Mouse (Mus musculus): ENCODE data around the gene Gm9508. TPM values are rescaled to one million over a fixed set of nuclear protein-coding genes. Genes with fewer than 3 reads are reported as not detected.

Gm9508 gene
- polyA plus RNA-seq, 1 experiment from 2014 or later: not detected

DNA sequence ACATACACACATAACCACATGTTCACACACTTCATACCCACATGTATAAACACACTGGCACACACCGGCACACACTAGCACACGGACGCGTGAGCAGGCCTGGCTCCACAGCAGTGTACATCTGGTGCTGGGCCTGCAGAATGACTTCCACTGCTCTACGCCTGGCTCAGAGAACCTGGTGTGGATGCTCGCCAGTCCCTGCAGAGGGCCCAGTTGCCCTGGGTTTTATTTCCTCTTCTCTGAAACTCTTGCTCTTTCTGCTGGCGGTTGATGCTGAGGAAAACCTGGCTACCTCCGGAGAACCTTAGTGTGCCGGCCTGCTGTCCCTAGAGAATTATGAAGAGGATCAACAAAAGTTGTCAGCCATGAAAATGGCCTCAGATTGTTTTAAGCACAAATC, 45.0 kb downstream of the Gm9508 start:
- no peak for ATAC-seq
- Histone ChIP-seq H3K27me3 (replicated peaks; ENCODE audit: control insufficient read depth, insufficient read depth, low read length) (no peaks in the 10 kb centered on the region), H3K36me3 (ENCODE audit: control insufficient read depth, insufficient read depth) (no peaks in the 10 kb centered on the region), H3K9me3 (ENCODE audit: control insufficient read depth, low read length) (no peaks in the 10 kb centered on the region), H3K4me1 (replicated peaks; ENCODE audit: control insufficient read depth, insufficient read depth, low read length) (0 out of 2 replicates have a peak, but pooled peaks cover 4% of the 10 kb centered on the region), H3K4me2 (ENCODE audit: low read length) (no peak overlapping the region), H3K4me3 (replicated peaks; ENCODE audit: low read length) (no peak overlapping the region), H3K27ac (ENCODE audit: low read length) (no peak overlapping the region), H3K9ac (replicated peaks; ENCODE audit: low read depth, low read length) (no peak overlapping the region)
- WGBS: 90% methylated on average over 9 of the region's 9 CpGs

DNA sequence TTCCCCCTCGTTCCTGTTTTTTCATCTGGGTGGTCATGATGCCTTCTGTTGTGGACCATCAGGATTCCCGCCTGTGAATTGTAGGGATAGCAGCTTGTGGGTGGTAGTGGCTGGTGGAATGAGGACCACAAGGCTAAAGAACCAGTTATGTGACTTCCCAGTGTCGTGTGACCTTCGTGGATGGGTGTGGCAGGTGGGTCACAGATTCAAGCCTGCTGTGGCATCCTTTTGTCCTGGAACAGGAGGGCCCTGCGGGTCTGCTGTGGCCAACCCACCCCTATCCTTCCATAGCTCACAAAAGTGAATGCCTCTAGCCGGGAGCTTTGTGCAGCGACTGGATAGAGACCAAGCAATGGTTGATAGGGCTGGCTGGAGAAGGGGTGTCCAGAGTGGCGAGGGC, 49.1 kb downstream of the Gm9508 start:
- ATAC-seq: no peak
- H3K36me3 ChIP-seq (ENCODE audit: control insufficient read depth, insufficient read depth): peaks cover 19% of the 10 kb centered on the region

DNA sequence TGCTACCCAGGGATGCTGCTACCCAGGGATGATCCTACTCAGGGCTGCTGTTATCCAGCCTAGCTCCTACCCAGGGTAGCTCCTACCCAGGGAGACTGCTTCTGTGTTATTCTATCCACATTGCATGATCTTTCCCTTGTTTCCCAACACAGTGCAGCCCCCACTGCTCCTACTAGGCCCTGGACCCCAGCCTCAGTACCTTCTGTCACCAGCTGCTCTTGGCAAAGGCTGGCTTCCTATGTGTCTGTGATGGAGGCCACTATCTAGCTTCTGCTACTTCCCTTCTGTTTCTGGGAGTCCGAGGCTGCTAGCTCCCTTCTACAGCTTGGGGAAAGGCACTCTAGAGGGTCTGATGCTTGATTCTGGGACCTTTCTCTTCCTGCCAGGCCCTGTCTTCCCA, 49.6 kb downstream of the Gm9508 start:
- ATAC-seq: 0 out of 2 replicates have a peak, but pooled peaks have one; percentile 16
- Histone ChIP-seq H3K4me2 (ENCODE audit: low read length) (no peak overlapping the region), H3K27ac (ENCODE audit: low read length) (peak overlapping the region; percentile 9; the same call in 1 of the 2 replicates), H3K36me3 (ENCODE audit: control insufficient read depth, insufficient read depth) (peaks cover 19% of the 10 kb centered on the region), H3K9me3 (ENCODE audit: control insufficient read depth, low read length) (no peaks in the 10 kb centered on the region), H3K9ac (replicated peaks; ENCODE audit: low read depth, low read length) (no peak overlapping the region), H3K27me3 (replicated peaks; ENCODE audit: control insufficient read depth, insufficient read depth, low read length) (no peaks in the 10 kb centered on the region), H3K4me3 (replicated peaks; ENCODE audit: low read length) (no peak overlapping the region), H3K4me1 (replicated peaks; ENCODE audit: control insufficient read depth, insufficient read depth, low read length) (0 out of 2 replicates have a peak, but pooled peaks cover 4% of the 10 kb centered on the region)
- 56% methylated on average over 1 of the region's 1 CpGs for WGBS

More for the DNA sequence above, 49.1 kb downstream of the Gm9508 start:
- Histone ChIP-seq H3K27ac (ENCODE audit: low read length) (no peak overlapping the region), H3K27me3 (replicated peaks; ENCODE audit: control insufficient read depth, insufficient read depth, low read length) (no peaks in the 10 kb centered on the region), H3K4me1 (replicated peaks; ENCODE audit: control insufficient read depth, insufficient read depth, low read length) (0 out of 2 replicates have a peak, but pooled peaks cover 4% of the 10 kb centered on the region), H3K9me3 (ENCODE audit: control insufficient read depth, low read length) (no peaks in the 10 kb centered on the region), H3K9ac (replicated peaks; ENCODE audit: low read depth, low read length) (no peak overlapping the region), H3K4me2 (ENCODE audit: low read length) (no peak overlapping the region), H3K4me3 (replicated peaks; ENCODE audit: low read length) (no peak overlapping the region)
- WGBS: 88% methylated on average over 8 of the region's 8 CpGs

Other genes with a start within 250 kb of the Gm9508 start
- gene Fam207a, start 181.4 kb downstream of the Gm9508 start, polyA plus RNA-seq (2015; fragmentation: Nextera tagmentation; extraction: Ambion mirVana): 41.6 and 42.8 TPM in 2 replicates
- 0.80 and 0.85 TPM in 2 replicates for gene Itgb2, start 167.0 kb downstream of the Gm9508 start, polyA plus RNA-seq (2015; fragmentation: Nextera tagmentation; extraction: Ambion mirVana)
- gene Pttg1ip, start 115.5 kb downstream of the Gm9508 start, polyA plus RNA-seq (2015; fragmentation: Nextera tagmentation; extraction: Ambion mirVana): 73.3 and 80.5 TPM in 2 replicates
- 335 and 349 TPM in 2 replicates for gene Sumo3, start 91.1 kb downstream of the Gm9508 start, polyA plus RNA-seq (2015; fragmentation: Nextera tagmentation; extraction: Ambion mirVana)
- 1.2 and 8.4 TPM in 2 replicates for gene Gm49325, start 91.0 kb downstream of the Gm9508 start, polyA plus RNA-seq (2015; fragmentation: Nextera tagmentation; extraction: Ambion mirVana)
- gene Ube2g2, start 75.0 kb downstream of the Gm9508 start, polyA plus RNA-seq (2015; fragmentation: Nextera tagmentation; extraction: Ambion mirVana): 107 and 114 TPM in 2 replicates
- gene Tspear, start 10.7 kb downstream of the Gm9508 start, polyA plus RNA-seq (2015; fragmentation: Nextera tagmentation; extraction: Ambion mirVana): 0.30 and 0.39 TPM in 2 replicates
- not detected in 2 replicates for gene Gm19402, start 6.5 kb downstream of the Gm9508 start, polyA plus RNA-seq (2015; fragmentation: Nextera tagmentation; extraction: Ambion mirVana)
- gene Gm10272, start 9.4 kb upstream of the Gm9508 start, polyA plus RNA-seq (2015; fragmentation: Nextera tagmentation; extraction: Ambion mirVana): not detected in 2 replicates
- gene Gm10024, start 14.2 kb upstream of the Gm9508 start, polyA plus RNA-seq (2015; fragmentation: Nextera tagmentation; extraction: Ambion mirVana): not detected in 2 replicates
- not detected in 2 replicates for gene Gm10142, start 18.6 kb upstream of the Gm9508 start, polyA plus RNA-seq (2015; fragmentation: Nextera tagmentation; extraction: Ambion mirVana)
- gene Krtap12-1, start 23.4 kb upstream of the Gm9508 start, polyA plus RNA-seq (2015; fragmentation: Nextera tagmentation; extraction: Ambion mirVana): not detected in 2 replicates
- not detected in 2 replicates for gene Gm10100, start 29.3 kb upstream of the Gm9508 start, polyA plus RNA-seq (2015; fragmentation: Nextera tagmentation; extraction: Ambion mirVana)
- gene Gm18596, start 45.4 kb upstream of the Gm9508 start, polyA plus RNA-seq (2015; fragmentation: Nextera tagmentation; extraction: Ambion mirVana): not detected in 2 replicates
- not detected in 2 replicates for gene Gm9736, start 54.1 kb upstream of the Gm9508 start, polyA plus RNA-seq (2015; fragmentation: Nextera tagmentation; extraction: Ambion mirVana)
- not detected in 2 replicates for gene Gm3233, start 62.4 kb upstream of the Gm9508 start, polyA plus RNA-seq (2015; fragmentation: Nextera tagmentation; extraction: Ambion mirVana)
- gene Gm3238, start 74.1 kb upstream of the Gm9508 start, polyA plus RNA-seq (2015; fragmentation: Nextera tagmentation; extraction: Ambion mirVana): not detected in 2 replicates
- not detected in 2 replicates for gene Gm7138, start 79.7 kb upstream of the Gm9508 start, polyA plus RNA-seq (2015; fragmentation: Nextera tagmentation; extraction: Ambion mirVana)
- not detected in 2 replicates for gene Gm3250, start 85.3 kb upstream of the Gm9508 start, polyA plus RNA-seq (2015; fragmentation: Nextera tagmentation; extraction: Ambion mirVana)
- gene Gm7137, start 91.0 kb upstream of the Gm9508 start, polyA plus RNA-seq (2015; fragmentation: Nextera tagmentation; extraction: Ambion mirVana): not detected in 2 replicates
- gene Gm9639, start 97.8 kb upstream of the Gm9508 start, polyA plus RNA-seq (2015; fragmentation: Nextera tagmentation; extraction: Ambion mirVana): not detected in 2 replicates
- gene Gm19668, start 101.9 kb upstream of the Gm9508 start, polyA plus RNA-seq (2015; fragmentation: Nextera tagmentation; extraction: Ambion mirVana): not detected in 2 replicates
- not detected in 2 replicates for gene Gm9507, start 114.6 kb upstream of the Gm9508 start, polyA plus RNA-seq (2015; fragmentation: Nextera tagmentation; extraction: Ambion mirVana)
- not detected in 2 replicates for gene Gm2696, start 117.4 kb upstream of the Gm9508 start, polyA plus RNA-seq (2015; fragmentation: Nextera tagmentation; extraction: Ambion mirVana)
- gene Krtap10-4, start 129.9 kb upstream of the Gm9508 start, polyA plus RNA-seq (2015; fragmentation: Nextera tagmentation; extraction: Ambion mirVana): not detected in 2 replicates
- gene Krtap10-10, start 138.7 kb upstream of the Gm9508 start, polyA plus RNA-seq (2015; fragmentation: Nextera tagmentation; extraction: Ambion mirVana): not detected in 2 replicates
- not detected in 2 replicates for gene Gm36176, start 149.6 kb upstream of the Gm9508 start, polyA plus RNA-seq (2015; fragmentation: Nextera tagmentation; extraction: Ambion mirVana)
- gene Gm10318, start 155.6 kb upstream of the Gm9508 start, polyA plus RNA-seq (2015; fragmentation: Nextera tagmentation; extraction: Ambion mirVana): not detected in 2 replicates
- gene Gm3285, start 164.7 kb upstream of the Gm9508 start, polyA plus RNA-seq (2015; fragmentation: Nextera tagmentation; extraction: Ambion mirVana): not detected in 2 replicates
- 10.9 and 15.7 TPM in 2 replicates for gene Lrrc3, start 205.3 kb upstream of the Gm9508 start, polyA plus RNA-seq (2015; fragmentation: Nextera tagmentation; extraction: Ambion mirVana)

All from forebrain, embryonic 16.5 days (tissue).